Mouse (Mus musculus) liver, embryonic 15.5 days (tissue): ENCODE data around the gene Ccdc9b. TPM values are rescaled to one million over a fixed set of nuclear protein-coding genes. Genes with fewer than 3 reads are reported as not detected.

Experiments
- ATAC-seq: fragments of 200-750 bp; cut with Nextera tagmentation; 2 replicates; pipeline ENCODE4 v1.8.0; 2017; ENCODE audit warnings: moderate number of reproducible peaks, mild to moderate bottlenecking, moderate library complexity; ENCODE audit not compliant: insufficient read depth
- H3K27ac ChIP-seq: fragments of 300-500 bp; sonication (generic); replicated peaks from 2 replicates; pipeline ENCODE4 v1.5.1; 2015; ENCODE audit warnings: mild to moderate bottlenecking, inconsistent platforms
- H3K27me3 ChIP-seq: fragments of 300-500 bp; sonication (generic); 2 replicates; pipeline ENCODE4 v1.6.1; 2015; ENCODE audit warnings: mild to moderate bottlenecking, inconsistent platforms
- H3K36me3 ChIP-seq: fragments of 300-500 bp; sonication (generic); replicated peaks from 2 replicates; pipeline ENCODE4 v1.6.1; 2015; ENCODE audit warnings: moderate library complexity, mild to moderate bottlenecking, inconsistent platforms
- H3K4me1 ChIP-seq: fragments of 300-500 bp; sonication (generic); replicated peaks from 2 replicates; pipeline ENCODE4 v1.6.1; 2015; ENCODE audit warnings: inconsistent platforms
- H3K4me2 ChIP-seq: fragments of 300-500 bp; sonication (generic); 2 replicates; pipeline ENCODE4 v1.6.1; 2015; ENCODE audit warnings: moderate library complexity, mild to moderate bottlenecking, inconsistent platforms
- H3K4me3 ChIP-seq: fragments of 300-500 bp; sonication (generic); replicated peaks from 2 replicates; pipeline ENCODE4 v1.5.1; 2015; ENCODE audit warnings: mild to moderate bottlenecking, inconsistent platforms
- H3K9ac ChIP-seq: fragments of 300-500 bp; sonication (generic); 2 replicates; pipeline ENCODE4 v1.6.1; 2015; ENCODE audit warnings: moderate library complexity, mild to moderate bottlenecking, inconsistent platforms
- H3K9me3 ChIP-seq: fragments of 300-500 bp; sonication (generic); replicated peaks from 2 replicates; pipeline ENCODE4 v1.6.1; 2016; ENCODE audit warnings: inconsistent platforms
- WGBS: fragments of 180-500 bp; shearing (Covaris S2); methylation state at CpG from one replicate; pipeline ENCODE4 v1.1.7; 2015; ENCODE audit warnings: mixed read lengths; ENCODE audit not compliant: insufficient replicate concordance; 5-methylcytosine and 5-hydroxymethylcytosine counted together
- polyA plus RNA-seq: library from polyadenylated mRNA; unstranded; fragments of >200 nt; fragmentation: Nextera tagmentation; extraction: Ambion mirVana; gene quantifications from 2 replicates; pipeline ENCODE4 v1.2.1, GENCODE M21; 2015

Gene Ccdc9b
- polyA plus RNA-seq: 0.20 and 0.29 TPM in 2 replicates

DNA sequence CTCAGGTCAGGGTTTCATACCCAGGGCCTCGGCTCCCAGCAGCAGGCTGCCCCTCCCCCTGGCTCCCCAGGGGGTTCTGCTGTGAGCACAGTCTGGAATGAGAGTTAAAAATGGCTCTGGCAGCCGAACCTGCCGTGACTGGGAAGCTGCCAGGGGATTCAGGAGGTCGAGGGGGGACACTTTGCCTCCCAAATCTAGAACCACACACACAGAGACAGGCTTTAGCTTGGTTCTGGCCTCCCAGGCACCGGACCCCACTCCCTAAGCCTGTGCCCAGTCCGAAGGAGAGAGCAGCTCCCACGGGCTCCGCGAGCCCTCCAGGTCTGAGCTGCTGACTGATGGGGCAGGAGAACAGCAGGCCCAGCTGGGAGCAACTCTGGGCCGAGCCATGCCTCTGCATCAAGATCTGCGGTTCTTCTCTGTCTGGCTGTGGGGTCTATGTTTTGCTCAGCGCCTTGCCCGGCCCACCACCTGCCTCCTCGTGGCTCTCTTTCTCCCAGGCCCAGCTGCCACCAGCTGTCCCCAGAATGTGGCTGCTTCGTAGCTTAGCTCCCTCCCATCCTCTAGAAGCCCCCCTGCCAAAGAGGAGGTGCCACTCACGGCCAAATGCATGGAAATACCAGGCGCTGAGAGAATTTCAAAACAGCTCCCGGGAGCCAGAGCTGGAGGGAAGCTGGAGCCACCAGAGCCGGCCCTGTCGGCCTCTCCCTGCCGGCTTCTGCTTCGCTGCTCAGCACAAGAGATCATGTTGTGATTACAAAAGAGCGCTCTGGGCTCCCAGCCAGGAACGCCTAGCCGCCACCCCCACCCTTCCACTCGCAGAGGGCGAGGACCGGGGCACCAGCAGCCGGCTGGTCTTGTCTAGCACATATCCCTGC lies at the start of gene Ccdc9b:
TSS of gene Ccdc9b (minus strand) at position 756 of the 878 bp plus-strand sequence.
- Histone ChIP-seq H3K4me2 (peak within 1 kb of the TSS; percentile 75), H3K9me3 (no peaks in the 10 kb centered on the region), H3K4me1 (peaks cover 62% of the 10 kb centered on the region), H3K36me3 (no peaks in the 10 kb centered on the region), H3K27ac (peak within 1 kb of the TSS; percentile 71), H3K27me3 (peaks cover 24% of the 10 kb centered on the region), H3K9ac (peak within 1 kb of the TSS; percentile 43; the same call in 1 of the 2 replicates), H3K4me3 (peak within 1 kb of the TSS; percentile 37)
- peak; percentile 81 for ATAC-seq
- WGBS: 24% methylated on average over 29 of the region's 29 CpGs

- Histone ChIP-seq H3K4me1 (peaks cover 34% of the 10 kb centered on the region), H3K9ac (no peak overlapping the region)
- WGBS: 66% methylated on average over 2 of the region's 2 CpGs
Observed at GRCm38 (mm10) chr2:118810861-118811260, 48.4 kb upstream of the Ccdc9b start.

GRCm38 (mm10) chr2:118806860-118807259 lies 44.4 kb upstream of the Ccdc9b start:
- no peak for ATAC-seq
- Histone ChIP-seq H3K36me3 (no peaks in the 10 kb centered on the region), H3K9ac (0 out of 2 replicates have a peak overlapping the region, but pooled peaks have one; percentile 3), H3K27ac (peak overlapping the region; percentile 97), H3K4me2 (no peak overlapping the region), H3K4me3 (no peak overlapping the region), H3K4me1 (peaks cover 47% of the 10 kb centered on the region), H3K27me3 (no peaks in the 10 kb centered on the region), H3K9me3 (no peaks in the 10 kb centered on the region)
- WGBS: 52% methylated on average over 4 of the region's 4 CpGs

More at GRCm38 (mm10) chr2:118810861-118811260, 48.4 kb upstream of the Ccdc9b start:
- Histone ChIP-seq H3K4me2 (no peak overlapping the region), H3K27ac (no peak overlapping the region), H3K27me3 (no peaks in the 10 kb centered on the region), H3K9me3 (no peaks in the 10 kb centered on the region), H3K36me3 (peaks cover 6% of the 10 kb centered on the region), H3K4me3 (no peak overlapping the region)
- ATAC-seq: no peak

DNA sequence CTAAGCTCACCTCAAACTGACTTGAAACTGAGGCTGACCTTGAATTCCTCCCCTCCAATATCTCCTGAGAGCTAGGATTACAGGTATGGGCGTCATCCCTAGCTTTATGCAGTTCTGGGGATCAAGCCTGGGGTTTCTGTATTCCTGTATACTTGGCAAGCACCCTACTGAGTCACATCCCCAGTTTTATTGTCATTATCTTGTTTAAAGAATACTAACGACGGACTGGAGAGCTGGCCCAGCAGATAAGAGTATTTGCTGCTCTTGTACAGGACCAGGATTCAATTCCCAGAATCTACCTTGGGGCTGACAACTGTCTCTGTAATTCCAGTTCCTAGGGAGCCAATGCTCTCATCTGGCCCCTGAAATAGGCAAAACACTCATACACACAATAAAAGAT lies 43.3 kb upstream of the Ccdc9b start:
- Histone ChIP-seq H3K4me3 (no peak overlapping the region), H3K36me3 (no peaks in the 10 kb centered on the region), H3K9ac (no peak overlapping the region), H3K4me1 (peaks cover 55% of the 10 kb centered on the region), H3K9me3 (no peaks in the 10 kb centered on the region), H3K27me3 (no peaks in the 10 kb centered on the region), H3K4me2 (peak overlapping the region; percentile 48), H3K27ac (peak overlapping the region; percentile 97)
- 19% methylated on average over 3 of the region's 3 CpGs for WGBS
- ATAC-seq: peak; percentile 45

DNA sequence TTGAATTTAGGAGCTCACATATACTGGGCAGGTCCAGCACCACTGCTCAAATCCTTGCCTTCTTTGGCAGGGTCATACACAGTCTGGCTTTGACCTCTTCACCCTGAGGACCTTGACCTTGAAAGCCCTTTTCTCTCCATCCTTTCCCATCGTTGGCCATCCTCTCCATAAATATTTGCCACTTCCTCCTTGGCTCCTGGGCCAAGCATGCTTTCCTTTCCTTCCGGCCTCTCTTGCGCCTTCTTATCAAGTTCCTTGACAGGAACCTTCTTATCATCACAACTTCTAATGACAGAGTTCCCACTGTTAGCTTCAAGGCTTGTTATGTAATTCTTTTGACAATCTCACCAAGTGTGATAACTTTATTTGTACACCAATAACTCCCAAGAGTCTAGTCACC lies 42.7 kb upstream of the Ccdc9b start:
- Histone ChIP-seq H3K4me1 (peaks cover 55% of the 10 kb centered on the region), H3K36me3 (no peaks in the 10 kb centered on the region), H3K27ac (peak overlapping the region; percentile 97), H3K9me3 (no peaks in the 10 kb centered on the region), H3K4me2 (peak overlapping the region; percentile 48), H3K9ac (no peak overlapping the region), H3K4me3 (no peak overlapping the region), H3K27me3 (no peaks in the 10 kb centered on the region)
- 13% methylated on average over 3 of the region's 3 CpGs for WGBS
- no peak for ATAC-seq

GRCm38 (mm10) chr2:118804474-118804873 lies 42.0 kb upstream of the Ccdc9b start:
- no peak for ATAC-seq
- H3K36me3 ChIP-seq: no peaks in the 10 kb centered on the region
- peak overlapping the region; percentile 97 for H3K27ac ChIP-seq
- 29% methylated on average over 2 of the region's 2 CpGs for WGBS
- H3K4me1 ChIP-seq: peaks cover 59% of the 10 kb centered on the region
- H3K9me3 ChIP-seq: no peaks in the 10 kb centered on the region
- no peak overlapping the region for H3K9ac ChIP-seq
- no peak overlapping the region for H3K4me3 ChIP-seq
- no peaks in the 10 kb centered on the region for H3K27me3 ChIP-seq
- 0 out of 2 replicates have a peak overlapping the region, but pooled peaks have one; percentile 6 for H3K4me2 ChIP-seq

DNA sequence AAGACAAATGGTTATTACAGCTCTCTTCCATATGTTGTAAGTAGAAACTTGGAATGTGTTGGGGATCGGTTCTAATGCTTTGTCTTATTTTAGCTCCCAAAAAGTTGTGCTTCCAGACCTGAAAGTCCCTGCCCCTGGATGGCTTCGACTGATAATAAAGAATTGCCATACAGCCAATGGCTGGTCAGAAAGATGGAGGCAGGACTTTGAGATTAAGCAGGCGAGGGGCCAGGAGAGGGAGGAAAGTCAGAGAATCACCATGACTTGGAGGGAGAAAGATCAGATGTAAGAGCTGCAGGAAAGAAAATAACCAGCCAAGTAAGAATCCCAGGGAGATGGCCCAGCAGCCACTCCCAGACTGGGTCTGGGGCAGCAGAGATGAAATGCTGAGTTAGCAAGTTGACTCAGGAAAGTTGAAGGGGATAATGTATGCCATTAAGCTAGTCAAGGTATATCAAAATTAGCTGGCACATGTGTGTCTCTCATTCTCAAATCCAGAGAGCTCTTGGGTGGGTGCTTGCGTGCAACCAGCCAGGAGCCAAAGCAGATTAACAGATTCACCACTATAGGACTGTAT lies 40.2 kb upstream of the Ccdc9b start:
- Histone ChIP-seq H3K36me3 (no peaks in the 10 kb centered on the region), H3K4me2 (peak overlapping the region; percentile 76), H3K9ac (peak overlapping the region; percentile 54), H3K9me3 (no peaks in the 10 kb centered on the region), H3K27ac (peak overlapping the region; percentile 97), H3K4me1 (peaks cover 62% of the 10 kb centered on the region), H3K27me3 (peaks cover 1% of the 10 kb centered on the region; the same call in 1 of the 2 replicates), H3K4me3 (peak overlapping the region; percentile 57)
- ATAC-seq: peak; percentile 92
- 22% methylated on average over 4 of the region's 4 CpGs for WGBS

- Histone ChIP-seq H3K36me3 (no peaks in the 10 kb centered on the region), H3K27me3 (peaks cover 39% of the 10 kb centered on the region), H3K4me1 (peaks cover 28% of the 10 kb centered on the region), H3K4me3 (no peak overlapping the region), H3K27ac (0 out of 2 replicates have a peak overlapping the region, but pooled peaks have one; percentile 1), H3K9me3 (no peaks in the 10 kb centered on the region), H3K4me2 (no peak overlapping the region), H3K9ac (no peak overlapping the region)
- WGBS: 45% methylated on average over 4 of the region's 4 CpGs
- ATAC-seq: no peak
Observed at GRCm38 (mm10) chr2:118793636-118794035, 31.2 kb upstream of the Ccdc9b start.

DNA sequence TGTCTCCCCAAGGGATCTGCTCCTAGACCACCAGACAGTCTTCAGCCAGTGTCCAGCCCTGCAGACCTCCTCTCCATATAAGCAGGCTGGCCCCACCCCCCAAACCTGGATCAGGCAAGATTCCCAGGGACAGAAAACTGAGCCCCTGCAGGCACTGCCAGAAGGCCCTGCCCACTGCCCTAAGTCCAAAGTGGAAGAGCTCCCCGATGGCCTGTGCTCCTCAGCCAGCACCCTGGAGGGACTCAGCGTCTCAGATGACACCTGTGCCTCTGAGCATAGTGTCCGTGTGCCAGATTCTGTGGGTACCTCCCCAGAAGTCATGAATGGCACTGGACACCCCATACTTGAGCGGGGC lies 29.8 kb upstream of the Ccdc9b start:
- WGBS: 81% methylated on average over 4 of the region's 4 CpGs
- H3K4me2 ChIP-seq: no peak overlapping the region; the same call in 1 of the 2 replicates
- H3K9me3 ChIP-seq: no peaks in the 10 kb centered on the region
- H3K36me3 ChIP-seq: no peaks in the 10 kb centered on the region
- H3K4me1 ChIP-seq: peaks cover 28% of the 10 kb centered on the region
- no peak overlapping the region for H3K9ac ChIP-seq
- no peak for ATAC-seq
- H3K27me3 ChIP-seq: peaks cover 47% of the 10 kb centered on the region
- no peak overlapping the region for H3K4me3 ChIP-seq
- peak overlapping the region; percentile 29; the same call in 1 of the 2 replicates for H3K27ac ChIP-seq

DNA sequence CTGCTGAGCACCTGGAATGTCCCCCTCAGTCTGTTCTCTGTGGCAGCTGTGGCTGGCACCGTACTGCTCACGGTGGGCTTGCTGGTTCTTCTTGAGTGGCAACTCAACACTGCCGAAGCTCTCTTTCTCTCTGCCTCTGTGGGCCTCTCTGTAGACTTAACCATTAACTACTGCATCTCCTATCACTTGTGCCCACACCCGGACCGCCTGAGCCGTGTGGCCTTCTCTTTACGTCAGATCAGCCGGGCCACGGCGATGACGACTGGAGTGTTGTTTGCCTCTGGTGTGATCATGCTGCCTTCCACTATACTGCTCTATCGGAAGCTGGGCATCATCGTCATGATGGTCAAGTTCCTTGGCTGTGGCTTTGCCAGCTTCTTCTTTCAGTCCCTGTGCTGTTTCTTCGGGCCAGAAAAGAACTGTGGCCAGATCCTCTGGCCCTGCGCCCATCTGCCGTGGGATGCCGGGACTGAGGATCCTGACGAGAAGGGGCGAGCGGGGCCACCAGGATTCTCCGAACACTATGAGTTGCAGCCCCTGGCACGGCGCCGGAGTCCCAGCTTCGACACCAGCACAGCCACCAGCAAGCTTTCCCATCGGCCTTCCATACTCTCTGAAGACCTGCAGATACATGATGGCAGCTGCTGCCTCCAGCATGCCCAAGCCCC lies 29.3 kb upstream of the Ccdc9b start:
- Histone ChIP-seq H3K36me3 (no peaks in the 10 kb centered on the region), H3K27ac (peak overlapping the region; percentile 63; the same call in 1 of the 2 replicates), H3K9me3 (no peaks in the 10 kb centered on the region), H3K9ac (no peak overlapping the region), H3K4me2 (peak overlapping the region; percentile 54), H3K27me3 (peaks cover 45% of the 10 kb centered on the region), H3K4me3 (no peak overlapping the region), H3K4me1 (peaks cover 33% of the 10 kb centered on the region)
- 74% methylated on average over 26 of the region's 26 CpGs for WGBS
- ATAC-seq: peak; percentile 68
